Mouse (Mus musculus): ENCODE results near the gene Gm26558. TPM values are rescaled to one million over a fixed set of nuclear protein-coding genes. Genes with fewer than 3 reads are reported as not detected.
A peak's percentile ranks its signal among the peaks of the same experiment; 100 is the strongest.

The Gm26558 gene
- total and polyA plus RNA-seq, 2 experiments from 2014 or later = 1.7 to 8.2 TPM

DNA sequence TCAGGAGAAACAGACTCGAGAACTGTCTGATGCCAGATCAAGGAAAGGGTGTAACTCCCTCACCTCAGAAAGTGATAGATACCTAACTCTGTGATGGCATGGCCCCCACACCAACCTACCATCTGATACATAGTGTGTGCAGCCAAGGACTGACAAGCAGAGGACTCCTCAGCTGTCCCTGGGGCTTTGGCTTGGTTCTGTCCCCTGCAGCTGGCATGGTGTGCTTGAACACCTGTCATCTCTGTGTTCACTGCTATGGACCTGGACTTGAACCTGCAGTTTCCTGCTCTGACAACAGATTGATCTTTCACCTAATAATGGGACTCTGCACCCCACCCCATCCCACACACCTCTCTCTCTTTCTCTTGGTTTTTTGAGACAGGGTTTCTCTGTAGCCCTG, 29.5 kb downstream of the Gm26558 start:
- TF ChIP-seq EP300 (IDR thresholded peaks at IDR 0.05; ENCODE audit: low read depth) = no peak
- no peak for TF ChIP-seq CTCF (IDR thresholded peaks at IDR 0.05; ENCODE audit: low read depth)
- Histone ChIP-seq H3K27me3 (ENCODE audit: control insufficient read depth, insufficient read depth, low read length) (no peaks in the 10 kb centered on the region), H3K4me3 (ENCODE audit: low read depth, low read length) (no peak overlapping the region), H3K36me3 (replicated peaks; ENCODE audit: control insufficient read depth, insufficient read depth, low read length) (no peaks in the 10 kb centered on the region), H3K9me3 (replicated peaks; ENCODE audit: control insufficient read depth, low read length) (0 out of 2 replicates have a peak, but pooled peaks cover 4% of the 10 kb centered on the region), H3K4me1 (ENCODE audit: control insufficient read depth, insufficient read depth) (peaks cover 8% of the 10 kb centered on the region; the same call in 1 of the 2 replicates), H3K27ac (ENCODE audit: low read depth) (no peak overlapping the region), H3K4me2 (ENCODE audit: low read depth, low read length) (no peak overlapping the region), H3K9ac (replicated peaks; ENCODE audit: low read depth, low read length) (no peak overlapping the region)
- ATAC-seq (ENCODE audit: insufficient read depth, low read depth) (no peak), DNase-seq (ENCODE audit: low spot score) (no peak)
- 62% methylated on average over 1 of the region's 1 CpGs for WGBS

DNA sequence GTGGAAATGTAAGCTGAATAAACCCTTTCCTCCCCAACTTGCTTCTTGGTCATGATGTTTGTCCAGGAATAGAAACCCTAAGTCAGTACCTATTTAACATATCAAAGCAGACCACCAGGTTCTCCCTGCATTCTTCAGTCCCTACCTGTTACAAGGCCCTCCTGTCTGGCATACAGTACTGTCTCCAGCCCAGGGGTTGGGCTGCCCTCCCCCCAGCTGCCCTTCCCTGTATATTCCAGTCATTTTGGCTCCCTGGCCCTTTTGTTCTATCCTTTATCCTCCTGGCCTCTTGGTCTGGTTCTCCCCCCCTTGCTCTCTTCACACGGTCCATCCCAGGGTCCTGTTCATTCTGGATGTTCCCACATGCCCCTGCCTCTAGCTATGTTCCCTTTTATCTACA, 30.6 kb downstream of the Gm26558 start:
- H3K4me1 ChIP-seq (ENCODE audit: control insufficient read depth, insufficient read depth) = peaks cover 8% of the 10 kb centered on the region; the same call in 1 of the 2 replicates
- H3K27me3 ChIP-seq (ENCODE audit: control insufficient read depth, insufficient read depth, low read length) = no peaks in the 10 kb centered on the region
- H3K9ac ChIP-seq (replicated peaks; ENCODE audit: low read depth, low read length) = no peak overlapping the region
- TF ChIP-seq CTCF (IDR thresholded peaks at IDR 0.05; ENCODE audit: low read depth) (no peak), EP300 (IDR thresholded peaks at IDR 0.05; ENCODE audit: low read depth) (no peak)
- no peaks in the 10 kb centered on the region for H3K9me3 ChIP-seq (replicated peaks; ENCODE audit: control insufficient read depth, low read length)
- DNase-seq (ENCODE audit: low spot score) (no peak), ATAC-seq (ENCODE audit: insufficient read depth, low read depth) (no peak)
- no peak overlapping the region for H3K4me2 ChIP-seq (ENCODE audit: low read depth, low read length)
- H3K27ac ChIP-seq (ENCODE audit: low read depth) = no peak overlapping the region
- 71% methylated on average over 1 of the region's 1 CpGs for WGBS
- no peaks in the 10 kb centered on the region for H3K36me3 ChIP-seq (replicated peaks; ENCODE audit: control insufficient read depth, insufficient read depth, low read length)
- H3K4me3 ChIP-seq (ENCODE audit: low read depth, low read length) = no peak overlapping the region

DNA sequence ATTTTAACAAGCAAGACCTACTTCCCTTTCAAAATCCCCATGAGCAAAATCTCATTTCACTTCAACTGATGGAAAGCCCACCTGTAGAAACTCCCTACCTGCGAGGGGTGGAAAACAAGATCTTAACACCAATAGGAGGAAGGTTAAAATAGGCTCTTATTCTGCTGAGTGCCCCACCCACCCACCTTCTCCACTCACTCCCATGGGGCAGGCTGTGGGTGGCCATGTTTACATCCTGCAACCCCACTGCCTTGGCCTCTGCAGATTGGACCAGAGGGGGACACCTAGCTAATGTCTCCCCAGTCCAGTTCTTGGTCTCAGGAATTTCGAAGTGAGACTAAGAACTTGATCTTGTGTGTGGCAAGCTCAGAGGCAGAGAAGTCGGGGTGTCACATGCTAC, 32.0 kb downstream of the Gm26558 start:
- H3K9me3 ChIP-seq (replicated peaks; ENCODE audit: control insufficient read depth, low read length) = no peaks in the 10 kb centered on the region
- DNase-seq (ENCODE audit: low spot score) = no peak
- no peak overlapping the region for H3K9ac ChIP-seq (replicated peaks; ENCODE audit: low read depth, low read length)
- 66% methylated on average over 3 of the region's 3 CpGs for WGBS
- peak overlapping the region; percentile 46 for H3K4me2 ChIP-seq (ENCODE audit: low read depth, low read length)
- no peak for TF ChIP-seq CTCF (IDR thresholded peaks at IDR 0.05; ENCODE audit: low read depth)
- no peak for TF ChIP-seq EP300 (IDR thresholded peaks at IDR 0.05; ENCODE audit: low read depth)
- H3K36me3 ChIP-seq (replicated peaks; ENCODE audit: control insufficient read depth, insufficient read depth, low read length) = no peaks in the 10 kb centered on the region
- no peak overlapping the region for H3K4me3 ChIP-seq (ENCODE audit: low read depth, low read length)
- ATAC-seq (ENCODE audit: insufficient read depth, low read depth) = no peak
- no peaks in the 10 kb centered on the region for H3K27me3 ChIP-seq (ENCODE audit: control insufficient read depth, insufficient read depth, low read length)
- H3K27ac ChIP-seq (ENCODE audit: low read depth) = no peak overlapping the region
- H3K4me1 ChIP-seq (ENCODE audit: control insufficient read depth, insufficient read depth) = peaks cover 8% of the 10 kb centered on the region; the same call in 1 of the 2 replicates

DNA sequence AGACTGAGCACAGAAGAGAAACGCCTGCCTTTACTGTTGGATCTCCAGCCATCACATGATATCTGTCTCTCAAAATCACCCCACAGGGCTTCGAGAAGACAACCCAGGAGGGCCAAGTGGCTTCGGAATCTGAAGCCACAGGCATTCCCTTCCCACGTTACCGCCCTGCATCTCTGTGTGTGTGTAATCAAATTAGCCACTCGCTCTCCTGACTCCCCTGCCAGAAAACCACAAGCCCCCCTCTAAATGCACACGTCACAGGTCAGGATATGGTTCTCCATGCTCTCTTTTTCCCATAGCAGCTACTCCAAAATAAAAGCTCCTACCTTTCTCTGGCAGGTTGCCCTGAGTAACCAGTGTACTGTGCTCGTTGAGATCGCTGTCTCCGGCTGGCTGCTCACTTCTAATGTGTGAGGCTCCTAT, 32.6 kb downstream of the Gm26558 start:
- Histone ChIP-seq H3K27me3 (ENCODE audit: control insufficient read depth, insufficient read depth, low read length) (no peaks in the 10 kb centered on the region), H3K9ac (replicated peaks; ENCODE audit: low read depth, low read length) (no peak overlapping the region), H3K4me2 (ENCODE audit: low read depth, low read length) (peak overlapping the region; percentile 46), H3K36me3 (replicated peaks; ENCODE audit: control insufficient read depth, insufficient read depth, low read length) (no peaks in the 10 kb centered on the region), H3K4me3 (ENCODE audit: low read depth, low read length) (peak overlapping the region; percentile 8; the same call in 1 of the 2 replicates), H3K27ac (ENCODE audit: low read depth) (no peak overlapping the region), H3K9me3 (replicated peaks; ENCODE audit: control insufficient read depth, low read length) (no peaks in the 10 kb centered on the region), H3K4me1 (ENCODE audit: control insufficient read depth, insufficient read depth) (peaks cover 8% of the 10 kb centered on the region; the same call in 1 of the 2 replicates)
- WGBS = 19% methylated on average over 10 of the region's 10 CpGs
- TF ChIP-seq EP300 (IDR thresholded peaks at IDR 0.05; ENCODE audit: low read depth) (no peak), CTCF (IDR thresholded peaks at IDR 0.05; ENCODE audit: low read depth) (no peak)
- DNase-seq (ENCODE audit: low spot score) (peak; percentile 81), ATAC-seq (ENCODE audit: insufficient read depth, low read depth) (peak; percentile 81)

DNA sequence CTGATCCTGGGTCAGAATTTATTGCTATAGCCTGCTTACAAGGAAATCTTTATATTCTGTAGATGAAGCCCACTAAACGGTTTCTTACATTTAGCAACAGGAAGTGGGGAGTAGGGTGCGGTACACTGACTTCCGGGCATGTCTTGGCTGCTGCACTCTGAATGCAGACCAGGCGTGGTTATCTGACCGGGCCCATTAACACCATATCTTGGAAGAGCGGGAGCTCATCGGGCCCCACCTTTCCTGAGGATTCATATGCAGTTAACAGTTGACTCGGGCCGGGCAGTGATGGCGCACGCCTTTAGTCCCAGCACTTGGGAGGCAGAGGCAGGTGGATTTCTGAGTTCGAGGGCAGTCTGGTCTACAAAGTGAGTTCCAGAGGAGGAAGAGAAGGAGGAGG, 33.5 kb downstream of the Gm26558 start:
- Histone ChIP-seq H3K27ac (ENCODE audit: low read depth) (no peak overlapping the region), H3K4me2 (ENCODE audit: low read depth, low read length) (no peak overlapping the region), H3K36me3 (replicated peaks; ENCODE audit: control insufficient read depth, insufficient read depth, low read length) (no peaks in the 10 kb centered on the region), H3K9me3 (replicated peaks; ENCODE audit: control insufficient read depth, low read length) (no peaks in the 10 kb centered on the region), H3K4me3 (ENCODE audit: low read depth, low read length) (no peak overlapping the region), H3K4me1 (ENCODE audit: control insufficient read depth, insufficient read depth) (peaks cover 8% of the 10 kb centered on the region; the same call in 1 of the 2 replicates), H3K9ac (replicated peaks; ENCODE audit: low read depth, low read length) (no peak overlapping the region), H3K27me3 (ENCODE audit: control insufficient read depth, insufficient read depth, low read length) (no peaks in the 10 kb centered on the region)
- no peak for DNase-seq (ENCODE audit: low spot score)
- ATAC-seq (ENCODE audit: insufficient read depth, low read depth) = no peak
- 78% methylated on average over 12 of the region's 12 CpGs for WGBS
- no peak for TF ChIP-seq CTCF (IDR thresholded peaks at IDR 0.05; ENCODE audit: low read depth)
- TF ChIP-seq EP300 (IDR thresholded peaks at IDR 0.05; ENCODE audit: low read depth) = no peak

DNA sequence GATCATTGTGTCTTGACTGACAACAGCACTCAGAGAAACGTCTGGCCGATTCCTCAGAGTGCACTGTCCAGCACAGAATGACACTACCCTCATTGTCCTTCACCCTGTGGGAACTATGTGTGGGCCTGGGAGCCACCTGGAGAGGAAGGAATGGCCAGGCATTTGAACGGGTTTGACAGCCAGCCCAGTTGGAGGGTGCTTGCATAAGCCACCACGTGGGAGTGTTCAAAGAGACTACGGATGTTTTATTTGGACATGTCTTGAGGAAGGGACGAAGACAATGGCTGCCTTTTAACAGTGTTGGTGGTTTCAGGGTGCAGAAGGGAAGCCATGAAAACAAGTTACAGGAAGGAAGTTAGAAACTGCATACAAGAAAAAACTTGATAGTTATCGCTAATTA, 36.1 kb downstream of the Gm26558 start:
- 0 out of 2 replicates have a peak, but pooled peaks have one; percentile 33 for ATAC-seq (ENCODE audit: insufficient read depth, low read depth)
- peaks cover 8% of the 10 kb centered on the region; the same call in 1 of the 2 replicates for H3K4me1 ChIP-seq (ENCODE audit: control insufficient read depth, insufficient read depth)
- TF ChIP-seq CTCF (IDR thresholded peaks at IDR 0.05; ENCODE audit: low read depth) = no peak
- TF ChIP-seq EP300 (IDR thresholded peaks at IDR 0.05; ENCODE audit: low read depth) = no peak

More for the DNA sequence above, 36.1 kb downstream of the Gm26558 start:
- 42% methylated on average over 7 of the region's 7 CpGs for WGBS
- Histone ChIP-seq H3K9ac (replicated peaks; ENCODE audit: low read depth, low read length) (no peak overlapping the region), H3K9me3 (replicated peaks; ENCODE audit: control insufficient read depth, low read length) (no peaks in the 10 kb centered on the region), H3K27ac (ENCODE audit: low read depth) (no peak overlapping the region), H3K4me3 (ENCODE audit: low read depth, low read length) (no peak overlapping the region), H3K4me2 (ENCODE audit: low read depth, low read length) (no peak overlapping the region), H3K27me3 (ENCODE audit: control insufficient read depth, insufficient read depth, low read length) (no peaks in the 10 kb centered on the region), H3K36me3 (replicated peaks; ENCODE audit: control insufficient read depth, insufficient read depth, low read length) (no peaks in the 10 kb centered on the region)
- DNase-seq (ENCODE audit: low spot score) = no peak

Measured in heart, postnatal 0 days (tissue).